Mouse (Mus musculus) forebrain, embryonic 11.5 days (tissue): ENCODE measurements around the gene Snrpd3. TPM values are rescaled to one million over a fixed set of nuclear protein-coding genes. Genes with fewer than 3 reads are reported as not detected.

Experiments
- ATAC-seq: fragments of 200-750 bp; cut with Nextera tagmentation; replicated peaks from 2 replicates; pipeline ENCODE4 v1.8.0; 2017; ENCODE audit warnings: moderate TSS enrichment; ENCODE audit not compliant: low FRiP score
- DNase-seq: peaks from one replicate; pipeline ENCODE4 v3.0.0-alpha.2; 2017; ENCODE audit warnings: low spot score
- H3K27ac ChIP-seq: fragments of 300-500 bp; sonication (generic); 2 replicates; pipeline ENCODE4 v1.5.1; 2014; ENCODE audit warnings: low read depth, low read length
- H3K27me3 ChIP-seq: fragments of 300-500 bp; sonication (generic); 2 replicates; pipeline ENCODE4 v1.6.1; 2014; ENCODE audit warnings: mild to moderate bottlenecking, low read length, mixed read lengths; ENCODE audit not compliant: control insufficient read depth, insufficient read depth
- H3K36me3 ChIP-seq: fragments of 300-500 bp; sonication (generic); 2 replicates; pipeline ENCODE4 v1.6.1; 2014; ENCODE audit warnings: mild to moderate bottlenecking, low read length, moderate library complexity, mixed read lengths; ENCODE audit not compliant: control insufficient read depth, insufficient read depth
- H3K4me1 ChIP-seq: fragments of 300-500 bp; sonication (generic); replicated peaks from 2 replicates; pipeline ENCODE4 v1.6.1; 2014; ENCODE audit warnings: low read length, mixed read lengths; ENCODE audit not compliant: control insufficient read depth, insufficient read depth
- H3K4me2 ChIP-seq: fragments of 300-500 bp; sonication (generic); 2 replicates; pipeline ENCODE4 v1.6.1; 2014; ENCODE audit warnings: low read depth, mild to moderate bottlenecking, low read length, moderate library complexity, mixed read lengths; ENCODE audit not compliant: severe bottlenecking
- H3K4me3 ChIP-seq: fragments of 300-500 bp; sonication (generic); 2 replicates; pipeline ENCODE4 v1.5.1; 2014; ENCODE audit warnings: low read depth, low read length
- H3K9ac ChIP-seq: fragments of 300-500 bp; sonication (generic); 2 replicates; pipeline ENCODE4 v1.6.1; 2014; ENCODE audit warnings: low read length
- H3K9me3 ChIP-seq: fragments of 300-500 bp; sonication (generic); 2 replicates; pipeline ENCODE4 v1.6.1; 2016; ENCODE audit warnings: low read length, mixed read lengths; ENCODE audit not compliant: control insufficient read depth
- WGBS: fragments of 180-500 bp; shearing (Covaris S2); extraction: QIAGEN DNeasy Blood & Tissue Kit; methylation state at CpG from one replicate; pipeline ENCODE4 v1.1.7; 2014; 5-methylcytosine and 5-hydroxymethylcytosine counted together
- polyA plus RNA-seq: library from polyadenylated mRNA; unstranded; fragments of >200 nt; fragmentation: Nextera tagmentation; extraction: Ambion mirVana; gene quantifications from 2 replicates; pipeline ENCODE4 v1.2.1, GENCODE M21; 2014

The Snrpd3 gene
- polyA plus RNA-seq, 1 experiment from 2014 or later: 261 TPM

- ATAC-seq: no peak
- no peak overlapping the region for H3K4me3 ChIP-seq
These were observed 34.4 kb upstream of the Snrpd3 start for GRCm38 (mm10) chr10:75482919-75483483.

GRCm38 (mm10) chr10:75484066-75484465 lies 33.3 kb upstream of the Snrpd3 start:
- no peaks in the 10 kb centered on the region for H3K9me3 ChIP-seq
- no peaks in the 10 kb centered on the region for H3K36me3 ChIP-seq
- no peak for ATAC-seq
- H3K27ac ChIP-seq: no peak overlapping the region
- H3K4me2 ChIP-seq: no peak overlapping the region
- DNase-seq: no peak
- 88% methylated on average over 6 of the region's 6 CpGs for WGBS
- no peaks in the 10 kb centered on the region for H3K4me1 ChIP-seq
- H3K27me3 ChIP-seq: no peaks in the 10 kb centered on the region
- H3K9ac ChIP-seq: no peak overlapping the region
- no peak overlapping the region for H3K4me3 ChIP-seq

More at GRCm38 (mm10) chr10:75482919-75483483, 34.4 kb upstream of the Snrpd3 start:
- Histone ChIP-seq H3K36me3 (no peaks in the 10 kb centered on the region), H3K27ac (no peak overlapping the region), H3K27me3 (no peaks in the 10 kb centered on the region), H3K4me2 (no peak overlapping the region), H3K9me3 (no peaks in the 10 kb centered on the region), H3K4me1 (no peaks in the 10 kb centered on the region), H3K9ac (no peak overlapping the region)
- WGBS: 86% methylated on average over 11 of the region's 11 CpGs
- DNase-seq: no peak

GRCm38 (mm10) chr10:75484767-75485166 lies 32.6 kb upstream of the Snrpd3 start:
- Histone ChIP-seq H3K27me3 (no peaks in the 10 kb centered on the region), H3K4me2 (no peak overlapping the region), H3K4me3 (no peak overlapping the region), H3K36me3 (no peaks in the 10 kb centered on the region), H3K9ac (no peak overlapping the region), H3K27ac (no peak overlapping the region), H3K9me3 (no peaks in the 10 kb centered on the region), H3K4me1 (no peaks in the 10 kb centered on the region)
- 77% methylated on average over 6 of the region's 6 CpGs for WGBS
- ATAC-seq (no peak), DNase-seq (no peak)

GRCm38 (mm10) chr10:75486086-75486979 lies 31.0 kb upstream of the Snrpd3 start:
- no peaks in the 10 kb centered on the region for H3K4me1 ChIP-seq
- WGBS: 62% methylated on average over 9 of the region's 9 CpGs
- ATAC-seq (no peak), DNase-seq (peak; percentile 86)
- H3K27me3 ChIP-seq: no peaks in the 10 kb centered on the region
- H3K27ac ChIP-seq: no peak overlapping the region
- no peaks in the 10 kb centered on the region for H3K36me3 ChIP-seq
- no peak overlapping the region for H3K9ac ChIP-seq
- no peaks in the 10 kb centered on the region for H3K9me3 ChIP-seq
- H3K4me3 ChIP-seq: no peak overlapping the region
- no peak overlapping the region for H3K4me2 ChIP-seq

GRCm38 (mm10) chr10:75487131-75487530 lies 30.2 kb upstream of the Snrpd3 start:
- WGBS: 75% methylated on average over 3 of the region's 3 CpGs

GRCm38 (mm10) chr10:75489522-75489921 lies 27.8 kb upstream of the Snrpd3 start:
- no peaks in the 10 kb centered on the region for H3K9me3 ChIP-seq
- ATAC-seq (no peak), DNase-seq (no peak)
- H3K4me3 ChIP-seq: no peak overlapping the region
- no peak overlapping the region for H3K4me2 ChIP-seq
- no peaks in the 10 kb centered on the region for H3K27me3 ChIP-seq
- H3K9ac ChIP-seq: no peak overlapping the region
- H3K36me3 ChIP-seq: no peaks in the 10 kb centered on the region
- whole genome bisulfite sequencing: 81% methylated on average over 2 of the region's 2 CpGs
- H3K27ac ChIP-seq: no peak overlapping the region
- H3K4me1 ChIP-seq: no peaks in the 10 kb centered on the region

More at GRCm38 (mm10) chr10:75487131-75487530, 30.2 kb upstream of the Snrpd3 start:
- Histone ChIP-seq H3K4me3 (no peak overlapping the region), H3K36me3 (no peaks in the 10 kb centered on the region), H3K4me1 (no peaks in the 10 kb centered on the region), H3K27ac (no peak overlapping the region), H3K9ac (no peak overlapping the region), H3K9me3 (no peaks in the 10 kb centered on the region), H3K27me3 (no peaks in the 10 kb centered on the region), H3K4me2 (no peak overlapping the region)
- ATAC-seq: no peak
- no peak for DNase-seq

- WGBS: 85% methylated on average over 2 of the region's 2 CpGs
These were observed 26.6 kb upstream of the Snrpd3 start for GRCm38 (mm10) chr10:75490731-75491130.

GRCm38 (mm10) chr10:75491234-75491935 lies 26.0 kb upstream of the Snrpd3 start:
- Histone ChIP-seq H3K27me3 (no peaks in the 10 kb centered on the region), H3K27ac (no peak overlapping the region), H3K9me3 (no peaks in the 10 kb centered on the region), H3K36me3 (no peaks in the 10 kb centered on the region), H3K4me3 (no peak overlapping the region), H3K4me2 (no peak overlapping the region), H3K4me1 (no peaks in the 10 kb centered on the region), H3K9ac (no peak overlapping the region)
- ATAC-seq: no peak
- no peak for DNase-seq
- 91% methylated on average over 3 of the region's 3 CpGs for WGBS

More at GRCm38 (mm10) chr10:75490731-75491130, 26.6 kb upstream of the Snrpd3 start:
- H3K4me1 ChIP-seq: no peaks in the 10 kb centered on the region
- H3K27ac ChIP-seq: no peak overlapping the region
- H3K9me3 ChIP-seq: no peaks in the 10 kb centered on the region
- no peak for ATAC-seq
- H3K4me2 ChIP-seq: no peak overlapping the region
- no peak for DNase-seq
- H3K9ac ChIP-seq: no peak overlapping the region
- no peaks in the 10 kb centered on the region for H3K36me3 ChIP-seq
- H3K27me3 ChIP-seq: no peaks in the 10 kb centered on the region
- no peak overlapping the region for H3K4me3 ChIP-seq
